Mouse (Mus musculus) c-Kit-positive CD71-negative TER-119-negative erythroid progenitor cells, embryonic 14.5 days (primary cell): ENCODE measurements around the gene Sh2d3c.

Experiments
- DNase-seq: peaks from one replicate; pipeline ENCODE4 v3.0.0-alpha.2; 2013; ENCODE audit warnings: low read depth

Gene Sh2d3c

DNA sequence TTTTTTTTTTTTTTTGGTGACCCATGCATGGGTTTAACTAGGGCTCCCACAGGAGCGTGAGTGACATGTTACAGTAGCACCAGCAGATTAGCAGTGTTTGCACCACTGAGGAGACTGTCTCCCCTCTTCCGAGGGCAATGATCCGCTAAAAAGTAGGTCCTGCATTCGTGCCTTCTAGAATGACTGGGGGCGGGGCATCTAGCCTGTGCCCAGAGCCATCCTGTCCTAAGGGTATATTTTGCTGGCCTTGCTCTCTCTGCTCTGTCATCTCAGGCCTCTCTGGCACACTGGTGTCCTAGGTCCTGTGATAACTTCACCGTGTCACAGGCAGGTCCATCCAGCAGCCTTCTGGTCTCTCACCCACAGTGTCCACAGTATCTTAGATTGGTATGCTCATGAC lies 21.2 kb upstream of the Sh2d3c start:
- no peak for DNase-seq

DNA sequence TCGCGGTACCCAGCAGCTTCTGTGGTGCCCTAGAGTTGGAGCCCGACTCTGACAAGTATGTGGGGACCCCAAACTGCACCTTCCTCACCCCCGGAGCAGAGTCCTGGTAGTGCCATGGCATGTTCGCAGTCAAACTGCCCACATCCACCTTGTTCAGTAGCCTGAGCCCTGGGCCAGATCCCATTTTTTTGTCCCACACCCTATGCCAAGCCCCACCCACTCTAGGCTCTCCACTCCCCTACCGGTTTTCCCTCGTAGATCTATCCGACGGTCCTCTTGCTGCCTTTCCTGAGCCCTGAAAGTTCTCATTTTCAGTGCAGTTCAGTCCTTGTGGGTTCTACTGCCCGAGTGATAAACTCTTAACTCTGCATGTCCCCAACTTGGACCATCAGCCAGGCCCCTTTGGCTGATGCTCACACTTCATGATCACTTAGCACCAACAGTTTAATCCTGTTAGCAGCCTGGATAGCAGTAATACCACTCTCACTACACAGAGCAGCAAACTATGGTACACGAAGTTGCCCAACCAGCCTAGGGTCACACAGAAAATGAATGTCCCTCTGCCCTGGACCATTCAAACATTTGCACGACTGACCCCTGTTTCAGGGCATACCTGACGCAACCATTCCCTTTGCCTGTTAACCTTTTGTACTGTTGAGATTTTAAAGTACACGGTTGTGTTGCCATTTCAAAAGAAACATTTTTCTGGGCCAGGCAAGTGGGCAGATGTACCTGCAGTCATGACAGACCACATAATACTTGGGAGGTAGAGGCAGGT lies 19.7 kb upstream of the Sh2d3c start:
- no peak for DNase-seq

DNA sequence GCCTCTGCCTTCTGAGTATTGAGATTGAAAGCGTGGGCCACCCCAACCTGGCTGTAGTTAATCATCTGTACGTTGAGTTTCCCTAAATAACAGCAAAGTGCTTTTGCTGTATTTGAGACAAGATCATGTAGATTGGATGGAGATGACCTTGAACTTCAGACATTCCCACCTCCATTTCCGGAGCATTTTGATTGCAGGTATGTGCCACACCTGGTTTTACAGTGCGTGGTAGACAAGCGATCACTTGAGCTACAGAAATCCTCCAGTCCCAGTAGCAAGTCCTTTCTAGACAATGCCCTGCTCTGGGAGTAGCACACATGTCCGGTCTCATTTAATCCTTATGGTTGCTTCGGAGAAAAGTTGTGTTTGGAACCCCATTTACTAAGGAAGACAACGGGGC lies 17.8 kb upstream of the Sh2d3c start:
- no peak for DNase-seq

DNA sequence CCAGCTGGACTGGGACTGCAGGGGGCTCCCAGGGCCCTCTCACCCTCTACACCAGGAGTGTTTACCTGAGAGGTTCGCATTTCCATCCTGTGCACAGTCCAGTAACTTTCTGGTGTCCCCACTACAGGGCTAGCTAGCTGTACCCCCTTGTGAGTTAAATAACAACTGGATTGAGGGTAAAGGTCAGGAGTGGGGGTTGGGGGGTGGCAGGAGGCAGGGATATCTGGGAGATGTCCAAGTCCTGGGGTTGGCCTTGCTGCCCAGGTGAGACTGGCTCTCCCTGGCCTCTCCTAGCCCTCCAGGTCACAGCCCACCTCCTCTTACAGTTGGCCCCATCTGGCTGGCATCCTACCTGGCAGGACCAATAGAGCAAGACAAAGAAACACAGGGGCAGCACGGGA lies 16.8 kb upstream of the Sh2d3c start, which contains the start of gene Fpgs:
Gene Fpgs (minus strand): TSS at position 125 of the 401 bp plus-strand sequence.
- DNase-seq: no peak

DNA sequence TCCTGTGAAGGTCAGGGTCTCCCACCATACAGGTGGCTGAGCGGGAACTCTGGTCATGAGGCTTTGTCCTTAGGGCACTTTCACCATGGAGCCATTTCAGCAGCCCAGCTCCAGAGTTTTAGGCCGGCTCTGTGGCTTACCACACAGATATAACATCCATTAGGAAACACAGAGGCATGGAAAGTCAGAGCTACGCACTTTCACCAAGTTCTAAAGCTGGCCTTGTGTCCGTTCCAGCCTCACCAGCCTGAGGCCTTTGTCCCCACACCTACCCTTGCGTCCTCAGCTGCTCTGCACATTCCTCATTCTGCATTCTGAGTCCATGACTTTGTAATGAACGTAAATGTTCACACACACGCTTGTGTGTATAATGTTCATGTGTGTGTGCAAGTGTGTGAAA lies 15.8 kb upstream of the Sh2d3c start:
- no peak for DNase-seq

DNA sequence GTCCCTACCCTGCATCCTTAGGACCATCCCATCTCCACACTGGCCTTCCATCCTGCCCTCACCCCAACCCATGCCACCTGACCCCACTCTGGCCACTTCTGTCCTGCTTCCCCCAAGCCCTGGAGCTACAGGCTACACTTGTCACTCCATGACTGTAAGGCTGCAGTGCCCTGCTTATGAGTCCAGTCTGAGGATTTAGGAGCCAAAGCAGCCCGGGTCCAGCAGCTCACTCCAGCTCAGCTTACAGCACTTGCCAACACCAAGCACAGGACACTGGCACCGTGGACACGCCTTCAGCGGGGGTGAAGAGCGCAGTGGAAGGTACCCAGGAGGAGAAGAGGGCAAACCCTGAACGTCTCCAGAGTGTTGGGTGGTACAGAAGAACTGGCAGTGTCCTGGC lies 13.9 kb upstream of the Sh2d3c start:
- DNase-seq: no peak

DNA sequence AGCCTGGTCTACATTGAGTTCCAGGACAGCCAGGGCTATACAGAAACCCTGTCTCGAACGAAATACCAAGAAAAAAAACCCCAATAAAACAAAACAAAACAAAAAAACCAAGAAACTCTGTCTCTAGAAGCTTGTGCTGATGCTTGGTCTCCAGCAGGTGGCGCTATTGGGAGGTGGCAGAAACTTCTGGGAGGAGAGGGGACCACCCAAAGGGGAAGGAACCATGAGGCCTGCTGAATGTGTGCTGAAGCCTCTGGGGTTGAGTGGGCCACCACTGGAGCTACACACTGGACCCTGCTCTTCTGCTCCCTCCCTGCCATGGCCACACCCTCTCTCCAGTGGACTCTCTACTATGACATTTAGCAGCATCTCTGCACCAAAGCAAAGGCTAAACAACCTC lies 12.2 kb upstream of the Sh2d3c start:
- peak; percentile 72 for DNase-seq

DNA sequence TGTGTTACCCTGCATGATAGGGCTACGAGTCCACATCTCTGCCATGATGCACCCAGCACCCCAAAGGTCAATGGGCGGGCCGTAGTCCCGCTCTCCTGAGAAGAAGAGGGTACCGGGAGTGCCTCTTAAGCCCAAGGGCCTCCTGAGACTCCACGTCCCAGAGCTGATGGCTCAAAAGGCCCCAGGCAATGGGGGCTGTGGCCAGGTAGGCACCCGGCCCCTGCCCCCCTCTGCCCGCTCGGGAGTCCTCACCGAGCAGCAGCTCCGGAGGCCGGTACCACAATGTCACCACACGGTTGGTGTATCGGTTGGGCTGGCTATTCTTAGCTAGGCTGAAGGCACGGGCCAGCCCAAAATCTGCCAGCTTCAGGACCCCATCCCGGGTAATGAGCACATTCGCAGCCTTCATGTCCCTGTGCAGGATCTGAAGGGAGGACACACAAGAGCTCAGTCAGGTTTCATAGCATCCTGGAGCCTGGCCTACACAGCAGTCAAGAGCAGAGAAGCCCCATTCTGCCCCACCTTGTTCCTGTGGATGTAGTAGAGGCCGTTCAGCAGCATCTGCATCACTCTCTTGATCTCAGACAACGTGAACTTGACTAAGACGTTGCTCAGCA lies 11.2 kb upstream of the Sh2d3c start:
- DNase-seq: no peak

DNA sequence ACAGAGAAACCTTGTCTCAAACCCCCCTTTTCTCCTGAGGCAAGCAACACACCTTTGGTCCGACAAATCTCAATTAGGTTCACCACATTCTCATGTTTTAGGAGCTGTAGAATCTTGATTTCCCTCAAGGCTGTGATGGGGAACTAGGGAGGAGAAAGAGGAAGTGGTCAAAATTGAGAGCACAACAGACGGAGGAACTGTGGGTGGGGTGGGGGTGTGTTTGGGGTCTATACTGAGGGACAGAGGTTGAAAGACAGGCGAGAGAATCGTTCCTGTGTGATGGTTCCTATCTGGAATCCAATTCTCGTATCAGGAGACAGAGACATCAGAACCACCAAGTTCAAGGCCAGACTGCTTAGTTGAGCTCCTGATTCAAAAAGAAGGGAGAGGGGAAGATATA lies 10.4 kb upstream of the Sh2d3c start:
- no peak for DNase-seq

DNA sequence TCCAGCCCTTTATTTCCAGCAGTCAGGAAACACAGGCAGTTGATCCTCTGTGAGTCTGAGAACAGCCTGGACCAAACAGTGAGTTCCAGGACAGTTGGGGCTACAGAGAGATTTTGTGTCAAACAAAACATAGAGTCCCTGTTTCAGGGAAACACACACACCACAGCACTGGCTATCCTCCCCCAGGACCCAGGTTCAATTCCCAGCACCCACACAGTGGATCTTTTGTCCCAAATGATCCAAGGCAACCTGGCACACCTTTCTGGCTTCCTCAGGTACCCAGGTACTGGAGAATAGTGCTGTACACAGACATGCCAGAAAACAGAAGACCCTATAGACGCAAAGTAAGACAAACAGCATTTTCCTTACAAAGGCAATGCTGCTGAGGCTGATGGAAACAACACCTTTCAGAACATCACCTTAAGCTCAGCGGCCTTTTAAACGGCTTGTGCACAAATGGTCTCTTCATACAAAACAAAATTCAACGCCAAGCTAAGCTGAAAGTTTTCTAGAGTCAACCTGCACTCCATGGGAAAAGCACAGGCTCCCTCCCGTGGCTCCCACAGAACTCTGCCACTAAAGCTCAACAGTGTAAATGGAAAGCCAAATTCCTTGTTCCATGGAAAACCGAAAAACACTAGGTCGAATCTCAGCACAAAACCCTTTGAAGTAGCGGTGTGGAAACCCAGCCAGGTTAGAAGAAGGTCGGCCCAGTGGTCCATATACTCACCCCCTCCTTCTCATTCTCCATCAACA lies 9.4 kb upstream of the Sh2d3c start:
- DNase-seq: no peak

DNA sequence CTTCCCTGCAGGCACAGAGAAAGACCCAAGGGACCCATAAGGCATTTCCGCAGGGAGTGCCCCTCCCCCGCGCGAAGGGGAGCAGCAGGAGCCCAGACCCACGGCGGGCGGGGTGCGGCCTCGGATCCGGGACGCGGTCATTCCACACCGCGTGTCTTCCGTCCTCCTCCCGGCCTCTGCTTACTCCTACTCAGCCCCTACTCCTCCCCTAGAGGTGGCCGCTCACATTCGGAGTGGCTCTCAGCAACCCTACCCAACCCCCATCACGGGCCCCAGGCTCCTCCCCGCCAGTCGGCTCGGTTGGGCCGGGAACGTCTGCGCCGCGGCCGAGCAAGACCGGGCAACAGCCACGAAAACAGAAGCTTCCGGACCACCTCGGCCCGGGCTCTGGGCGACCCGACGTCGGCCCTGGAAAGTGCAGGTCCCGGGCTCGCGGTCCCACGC lies 8.7 kb upstream of the Sh2d3c start:
- no peak for DNase-seq

DNA sequence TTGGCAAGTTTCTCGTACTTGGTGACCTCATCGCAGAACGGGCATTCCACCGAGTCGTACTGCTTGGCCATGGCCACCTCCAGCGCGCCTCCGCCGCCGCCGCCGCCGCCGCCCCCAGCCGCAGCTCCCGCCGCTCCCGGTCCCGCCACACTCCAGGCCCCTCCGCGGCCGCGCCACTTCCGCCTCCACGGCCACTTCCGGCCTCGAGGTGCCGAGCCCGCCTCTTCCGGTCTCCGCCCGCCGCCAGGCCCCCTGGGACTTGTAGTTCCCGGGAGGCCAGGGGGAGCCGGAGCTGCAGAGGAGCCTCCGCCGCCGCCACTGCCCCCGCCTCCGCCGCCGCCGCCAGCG lies 8.3 kb upstream of the Sh2d3c start:
- peak; percentile 79 for DNase-seq

DNA sequence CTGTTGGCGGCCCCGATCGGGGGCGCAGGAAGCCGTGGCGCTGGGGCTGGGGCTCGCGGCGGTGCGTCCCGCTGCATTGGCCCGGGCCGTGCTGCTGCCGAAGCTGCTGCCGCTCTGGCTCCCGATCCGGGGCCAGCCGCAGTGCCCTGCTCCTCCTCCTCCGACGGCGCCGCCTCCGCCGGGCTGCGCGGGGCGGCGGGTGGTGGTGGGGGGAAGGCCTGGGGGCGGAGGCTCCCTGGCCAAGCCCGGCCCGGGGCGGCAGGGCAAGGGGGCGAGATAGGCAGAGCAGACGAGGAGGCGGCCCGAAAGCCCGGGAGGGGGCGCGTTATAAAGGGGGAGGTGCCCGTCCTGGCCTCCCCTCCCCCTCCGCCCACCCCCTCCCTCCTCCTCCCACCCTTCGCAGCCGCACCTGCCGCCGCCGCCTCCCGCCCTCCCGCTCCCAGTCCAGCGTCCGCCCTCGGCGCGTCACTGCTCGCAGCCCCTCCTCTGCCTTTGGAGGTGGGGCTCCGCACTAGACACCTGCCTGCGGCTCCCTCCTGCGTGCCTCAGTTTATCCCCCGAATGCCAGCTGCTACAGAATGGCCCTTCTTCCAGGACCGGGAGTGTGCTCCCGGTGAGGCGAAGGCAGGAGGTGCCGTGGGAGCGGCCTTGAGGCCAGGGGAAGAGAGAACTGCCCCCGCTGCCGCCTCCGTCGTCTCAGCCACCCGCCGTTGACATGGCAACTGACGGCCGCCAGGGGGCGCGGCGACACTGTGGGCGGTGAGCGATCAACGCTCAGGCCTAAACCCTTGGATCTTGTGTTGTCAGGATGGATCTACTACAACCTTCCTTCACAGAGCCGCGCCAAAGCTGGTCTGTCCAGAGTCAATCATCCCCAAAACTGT lies 7.7 kb upstream of the Sh2d3c start, which contains the start of gene Cdk9:
Gene Cdk9 (minus strand): TSS at position 143 of the 884 bp plus-strand sequence.
- peak; percentile 83 for DNase-seq

DNA sequence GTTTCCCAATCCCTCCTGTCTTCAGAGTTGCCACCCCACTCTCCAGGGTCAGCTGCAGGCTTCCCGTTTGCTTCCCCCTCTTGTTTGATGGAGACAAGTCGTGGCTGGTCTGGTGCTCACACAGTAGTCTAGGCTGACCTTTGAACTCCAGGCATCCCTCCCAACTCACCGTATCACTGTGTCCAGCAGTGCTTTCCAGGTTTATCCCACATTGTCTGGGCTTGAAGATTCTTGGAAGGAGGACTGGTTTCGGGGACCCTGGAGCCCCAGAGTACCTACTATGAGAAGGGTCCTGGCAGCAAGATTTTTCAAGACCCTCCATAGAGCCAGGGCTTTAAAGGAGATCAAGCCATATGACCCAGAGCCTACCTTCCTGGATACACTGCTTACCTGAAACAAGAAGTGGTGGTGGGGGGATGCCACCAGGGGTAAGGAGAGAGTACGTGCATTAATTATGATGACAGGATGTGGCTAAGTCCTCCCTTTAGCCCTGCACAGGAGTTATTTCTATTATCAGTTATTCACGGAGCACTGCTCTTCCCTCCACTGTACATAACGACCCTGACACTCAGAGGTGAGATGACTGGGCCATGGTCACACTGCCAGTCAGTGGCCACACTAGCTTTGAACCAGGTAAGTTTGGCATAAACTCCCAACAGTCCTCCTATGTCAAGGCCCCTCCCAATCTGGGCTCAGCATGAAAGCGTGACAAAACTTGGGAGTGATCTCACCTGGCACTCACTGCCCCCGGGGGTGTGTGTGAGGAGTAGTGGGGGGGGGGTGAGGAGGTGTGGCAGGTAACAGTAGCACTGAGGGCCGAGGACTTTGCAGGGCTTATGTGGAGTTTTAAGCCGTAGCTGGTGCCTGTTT lies 6.5 kb upstream of the Sh2d3c start:
- DNase-seq: no peak

DNA sequence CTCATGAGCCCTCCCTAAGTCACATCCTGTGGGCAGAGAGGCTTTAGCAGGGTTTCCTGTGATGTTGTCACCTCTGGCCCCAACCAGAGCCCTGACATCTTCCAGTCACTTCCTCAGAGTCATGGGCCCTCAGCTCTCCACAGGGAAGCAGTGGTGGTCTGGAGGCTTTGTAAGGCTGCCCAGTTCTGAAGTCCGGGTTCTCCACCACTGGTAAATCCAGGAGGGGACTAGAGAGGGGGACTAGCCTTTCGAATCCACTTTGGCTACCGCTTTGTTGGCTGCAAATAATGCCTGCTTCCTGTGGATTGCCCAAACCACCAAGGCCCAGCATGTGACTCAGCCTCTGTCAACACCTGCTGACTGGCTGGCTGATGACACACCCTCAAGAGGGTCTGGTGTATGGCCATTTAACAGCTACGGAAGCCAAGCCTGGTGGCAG lies 5.8 kb upstream of the Sh2d3c start:
- peak; percentile 64 for DNase-seq

DNA sequence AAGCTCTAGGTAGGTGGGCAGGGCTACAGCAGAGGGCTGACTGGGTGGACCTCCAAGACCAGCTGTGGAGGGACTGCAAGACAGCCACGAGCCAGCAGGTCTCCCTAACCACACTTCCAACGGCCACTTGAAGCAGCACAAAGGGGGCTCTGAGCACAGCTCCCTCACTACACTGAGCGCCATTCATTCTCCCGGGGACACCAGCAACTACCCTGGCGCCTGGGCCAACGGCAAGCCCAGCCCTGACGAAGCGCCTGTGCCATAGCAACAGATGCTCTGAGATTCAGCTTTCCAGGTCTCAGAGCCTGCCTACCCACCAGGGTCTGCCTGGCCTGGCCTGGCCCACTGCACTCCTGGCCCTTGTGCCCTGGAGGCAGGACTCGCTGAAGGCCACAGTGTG lies 2.1 kb upstream of the Sh2d3c start:
- DNase-seq: no peak

DNA sequence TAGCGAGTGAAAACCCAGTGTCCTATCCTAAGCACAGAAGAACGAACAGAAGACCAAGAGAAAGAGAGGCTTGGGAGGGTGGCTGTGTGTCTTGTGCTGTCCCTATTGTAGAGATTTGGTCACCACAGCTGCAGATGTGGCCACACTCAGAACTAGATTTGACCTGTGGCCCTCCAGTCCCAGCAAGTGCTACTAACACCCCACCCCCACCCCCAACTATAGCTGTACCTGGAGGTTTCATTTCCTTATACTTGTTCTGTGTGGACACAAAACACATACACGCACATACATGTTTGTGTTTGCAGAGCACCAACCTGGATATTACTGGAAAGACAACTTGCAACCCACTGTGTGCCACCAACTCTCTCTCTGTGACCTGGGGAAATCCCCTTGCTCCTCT lies 802 bp upstream of the Sh2d3c start:
- DNase-seq: no peak

DNA sequence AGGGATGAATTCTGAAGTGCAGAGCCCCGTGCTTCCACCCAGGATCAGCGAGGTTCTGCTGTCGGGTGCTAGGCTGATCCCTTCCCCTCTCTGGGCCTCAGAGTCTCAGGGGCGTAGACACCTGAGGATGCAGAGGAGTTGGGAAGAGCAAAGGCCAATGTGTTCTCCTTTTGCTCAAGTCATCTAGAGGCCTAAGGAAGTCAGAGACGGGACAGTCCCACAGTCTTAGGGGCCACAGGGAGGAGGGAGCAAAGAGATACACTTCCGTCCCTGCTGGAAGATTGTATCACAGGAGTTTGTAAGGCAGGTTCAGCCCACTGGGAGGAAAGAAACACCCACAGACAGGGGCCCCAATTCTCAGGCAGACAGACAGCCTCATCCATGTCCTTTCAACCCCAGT lies 1.2 kb downstream of the Sh2d3c start:
- no peak for DNase-seq

DNA sequence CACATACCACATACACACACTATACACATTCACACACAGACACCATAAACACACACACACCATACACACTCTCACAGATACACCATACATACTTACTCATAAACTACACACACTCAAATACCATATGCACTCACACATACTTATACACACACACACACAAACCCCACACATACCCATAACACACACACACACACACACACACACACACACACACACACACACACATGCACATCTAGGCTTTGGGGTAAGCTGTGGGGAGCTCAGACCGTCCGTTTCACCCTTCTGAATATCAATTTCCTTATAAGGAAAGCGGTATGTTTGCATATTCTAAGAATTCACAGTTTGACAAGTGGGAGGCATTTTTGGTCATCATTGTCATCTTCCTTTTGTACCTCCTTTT lies 1.7 kb downstream of the Sh2d3c start:
- DNase-seq: no peak

DNA sequence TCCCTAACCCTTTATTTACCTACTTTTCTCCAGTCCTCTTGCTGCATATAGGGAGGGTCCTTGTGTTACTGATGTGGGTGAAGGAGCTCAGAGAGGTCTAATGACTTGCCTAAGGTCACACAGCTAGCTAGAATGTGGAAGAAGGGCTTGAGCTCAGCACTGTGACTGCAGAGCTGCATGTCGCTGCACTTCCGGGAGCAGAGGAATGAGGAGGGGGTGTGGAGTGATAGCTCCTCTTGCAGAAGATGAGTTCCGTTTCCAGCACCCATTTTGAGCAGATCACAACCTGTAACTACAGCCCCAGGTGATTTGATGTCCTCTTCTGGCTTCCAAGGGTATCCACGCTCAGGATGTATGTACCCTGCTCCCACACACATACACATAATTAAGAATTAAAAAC lies 3.3 kb downstream of the Sh2d3c start:
- DNase-seq: no peak
